Mouse (Mus musculus) lung, embryonic 15.5 days (tissue): ENCODE measurements around the gene Crxos. TPM values are rescaled to one million over a fixed set of nuclear protein-coding genes. Genes with fewer than 3 reads are reported as not detected.

Experiments
- ATAC-seq: fragments of 200-750 bp; cut with Nextera tagmentation; 2 replicates; pipeline ENCODE4 v1.8.0; 2017; ENCODE audit warnings: moderate number of reproducible peaks, borderline replicate concordance; ENCODE audit not compliant: low FRiP score, low TSS enrichment; ENCODE audit errors: extremely low read depth
- H3K27ac ChIP-seq: fragments of 300-500 bp; sonication (generic); 2 replicates; pipeline ENCODE4 v1.5.1; 2015; ENCODE audit warnings: moderate library complexity, mild to moderate bottlenecking, inconsistent platforms
- H3K27me3 ChIP-seq: fragments of 300-500 bp; sonication (generic); 2 replicates; pipeline ENCODE4 v1.6.1; 2015; ENCODE audit warnings: inconsistent platforms
- H3K36me3 ChIP-seq: fragments of 300-500 bp; sonication (generic); 2 replicates; pipeline ENCODE4 v1.6.1; 2015; ENCODE audit warnings: inconsistent platforms
- H3K4me1 ChIP-seq: fragments of 300-500 bp; sonication (generic); 2 replicates; pipeline ENCODE4 v1.6.1; 2015; ENCODE audit warnings: inconsistent platforms
- H3K4me2 ChIP-seq: fragments of 300-500 bp; sonication (generic); 2 replicates; pipeline ENCODE4 v1.6.1; 2015; ENCODE audit warnings: inconsistent platforms, mild to moderate bottlenecking, moderate library complexity
- H3K4me3 ChIP-seq: fragments of 300-500 bp; sonication (generic); 2 replicates; pipeline ENCODE4 v1.5.1; 2015; ENCODE audit warnings: mild to moderate bottlenecking, inconsistent platforms
- H3K9ac ChIP-seq: fragments of 300-500 bp; sonication (generic); 2 replicates; pipeline ENCODE4 v1.6.1; 2015; ENCODE audit warnings: inconsistent platforms
- H3K9me3 ChIP-seq: fragments of 300-500 bp; sonication (generic); 2 replicates; pipeline ENCODE4 v1.6.1; 2016; ENCODE audit warnings: inconsistent platforms
- WGBS: fragments of 180-500 bp; shearing (Covaris S2); methylation state at CpG from one replicate; pipeline ENCODE4 v1.1.7; 2015; 5-methylcytosine and 5-hydroxymethylcytosine counted together
- polyA plus RNA-seq: library from polyadenylated mRNA; unstranded; fragments of >200 nt; fragmentation: Nextera tagmentation; extraction: Ambion mirVana; gene quantifications from 2 replicates; pipeline ENCODE4 v1.2.1, GENCODE M21; 2015

The Crxos gene
- polyA plus RNA-seq, 1 experiment from 2014 or later, result not detected

DNA sequence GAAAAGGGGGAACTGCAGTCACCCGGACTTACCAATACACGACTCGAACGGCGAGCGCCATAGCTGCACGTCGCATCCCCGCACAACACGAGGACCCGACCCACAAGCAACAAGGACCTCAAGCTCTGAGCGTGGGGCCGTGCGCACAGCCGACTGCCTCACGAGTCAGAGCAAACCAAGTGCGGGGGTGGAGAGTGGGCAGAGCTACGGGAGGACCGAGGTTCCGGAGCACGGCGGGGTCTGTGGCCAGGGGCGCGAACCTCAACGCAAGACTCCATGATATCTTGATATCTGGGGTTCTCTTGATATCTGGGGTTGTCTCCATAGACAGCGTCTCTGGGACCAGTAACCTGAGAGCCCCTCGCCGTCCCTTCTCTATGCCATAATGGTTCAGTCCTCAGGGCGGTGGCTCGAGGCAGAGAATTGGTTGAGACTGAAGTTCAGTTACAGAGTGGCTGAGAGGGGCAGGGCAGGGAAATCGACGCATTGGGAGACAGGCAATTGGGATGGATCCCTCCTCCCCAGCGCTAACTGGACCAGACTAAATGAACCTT lies 39.9 kb downstream of the Crxos start, which contains the start of gene Selenow:
Gene Selenow, minus strand, starts transcription at position 183 of the 554 bp plus-strand sequence.
- under 1% methylated on average over 33 of the region's 33 CpGs for WGBS
- Histone ChIP-seq H3K36me3 (peaks cover 25% of the 10 kb centered on the region), H3K4me1 (peaks cover 20% of the 10 kb centered on the region), H3K27ac (peak within 1 kb of the TSS; percentile 58), H3K4me2 (peak within 1 kb of the TSS; percentile 79), H3K27me3 (no peaks in the 10 kb centered on the region), H3K9ac (peak within 1 kb of the TSS; percentile 71), H3K4me3 (peak within 1 kb of the TSS; percentile 68), H3K9me3 (no peaks in the 10 kb centered on the region)
- peak; percentile 96 for ATAC-seq

DNA sequence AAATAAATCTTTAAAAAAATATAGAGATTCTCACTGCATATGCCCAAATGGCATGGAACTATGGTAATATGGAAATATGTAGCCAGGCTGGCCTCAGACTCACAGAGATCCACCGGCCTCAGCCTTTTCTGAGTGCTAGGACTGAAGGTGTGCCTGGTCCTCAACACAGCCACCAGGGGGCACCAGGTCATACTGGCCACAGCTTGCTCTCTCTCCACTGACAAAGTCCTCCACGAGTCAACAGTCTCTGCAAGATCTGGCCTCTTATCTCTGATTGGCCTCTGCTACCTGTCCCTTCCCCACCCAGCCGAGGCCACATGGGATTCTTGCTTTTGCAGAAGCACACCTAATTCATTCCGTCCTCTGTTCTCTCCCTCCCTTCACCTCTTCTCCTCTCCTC lies 47.5 kb downstream of the Crxos start:
- Histone ChIP-seq H3K9me3 (no peaks in the 10 kb centered on the region), H3K4me1 (no peaks in the 10 kb centered on the region), H3K36me3 (no peaks in the 10 kb centered on the region), H3K27me3 (no peaks in the 10 kb centered on the region), H3K27ac (no peak overlapping the region), H3K4me2 (no peak overlapping the region), H3K4me3 (no peak overlapping the region), H3K9ac (no peak overlapping the region)
- WGBS, result 22% methylated on average over 4 of the region's 4 CpGs
- peak; percentile 58; the same call in 1 of the 2 replicates for ATAC-seq

DNA sequence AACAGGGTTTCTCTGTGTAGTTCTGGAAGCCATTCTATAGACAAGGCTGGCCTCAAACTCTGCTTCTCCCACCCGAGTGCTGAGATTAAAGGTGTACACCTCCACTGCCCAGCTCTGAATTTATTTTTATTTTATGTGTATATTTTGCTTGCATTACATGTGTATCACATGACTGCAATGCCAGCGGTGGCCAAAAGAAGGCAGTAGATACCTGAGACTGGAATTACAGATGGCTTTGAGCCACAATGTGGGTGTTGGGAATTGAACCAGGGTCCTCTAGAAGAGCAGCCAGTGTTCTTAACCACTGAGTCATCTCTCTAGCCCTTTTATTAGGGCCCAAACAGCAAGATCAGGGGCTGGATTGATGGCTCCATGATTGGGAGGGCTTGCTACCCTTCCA lies 48.1 kb downstream of the Crxos start:
- ATAC-seq, result no peak
- WGBS, result 50% methylated on average over 2 of the region's 2 CpGs

DNA sequence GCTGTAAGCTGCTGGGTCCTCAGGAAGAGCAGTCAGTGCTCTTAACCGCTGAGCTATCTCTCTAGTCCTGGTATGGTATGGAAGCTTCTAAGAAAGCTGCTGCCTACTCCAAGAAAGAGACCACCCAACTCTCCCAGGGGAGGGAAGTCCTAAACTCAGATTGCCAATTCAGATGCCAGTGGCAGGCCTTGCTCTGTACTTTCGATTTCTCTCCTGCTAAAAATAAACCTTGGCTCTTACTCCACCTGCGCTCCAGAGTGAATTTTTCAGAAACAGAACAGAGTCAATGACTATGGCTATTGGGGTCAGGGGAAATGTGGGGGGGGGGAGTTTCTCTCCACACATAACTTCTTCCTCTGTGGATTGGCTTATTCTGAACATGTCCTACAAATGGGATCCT lies 49.2 kb downstream of the Crxos start:
- Histone ChIP-seq H3K9ac (no peak overlapping the region), H3K27ac (no peak overlapping the region), H3K4me3 (no peak overlapping the region), H3K9me3 (no peaks in the 10 kb centered on the region), H3K4me1 (no peaks in the 10 kb centered on the region), H3K4me2 (no peak overlapping the region), H3K36me3 (peaks cover 6% of the 10 kb centered on the region; the same call in 1 of the 2 replicates), H3K27me3 (no peaks in the 10 kb centered on the region)
- no peak for ATAC-seq
- 71% methylated on average over 3 of the region's 3 CpGs for WGBS

More for the DNA sequence above, 48.1 kb downstream of the Crxos start:
- H3K9me3 ChIP-seq, result no peaks in the 10 kb centered on the region
- no peak overlapping the region for H3K4me2 ChIP-seq
- no peak overlapping the region for H3K27ac ChIP-seq
- H3K36me3 ChIP-seq, result no peaks in the 10 kb centered on the region
- H3K4me1 ChIP-seq, result no peaks in the 10 kb centered on the region
- H3K4me3 ChIP-seq, result no peak overlapping the region
- H3K27me3 ChIP-seq, result no peaks in the 10 kb centered on the region
- H3K9ac ChIP-seq, result no peak overlapping the region

DNA sequence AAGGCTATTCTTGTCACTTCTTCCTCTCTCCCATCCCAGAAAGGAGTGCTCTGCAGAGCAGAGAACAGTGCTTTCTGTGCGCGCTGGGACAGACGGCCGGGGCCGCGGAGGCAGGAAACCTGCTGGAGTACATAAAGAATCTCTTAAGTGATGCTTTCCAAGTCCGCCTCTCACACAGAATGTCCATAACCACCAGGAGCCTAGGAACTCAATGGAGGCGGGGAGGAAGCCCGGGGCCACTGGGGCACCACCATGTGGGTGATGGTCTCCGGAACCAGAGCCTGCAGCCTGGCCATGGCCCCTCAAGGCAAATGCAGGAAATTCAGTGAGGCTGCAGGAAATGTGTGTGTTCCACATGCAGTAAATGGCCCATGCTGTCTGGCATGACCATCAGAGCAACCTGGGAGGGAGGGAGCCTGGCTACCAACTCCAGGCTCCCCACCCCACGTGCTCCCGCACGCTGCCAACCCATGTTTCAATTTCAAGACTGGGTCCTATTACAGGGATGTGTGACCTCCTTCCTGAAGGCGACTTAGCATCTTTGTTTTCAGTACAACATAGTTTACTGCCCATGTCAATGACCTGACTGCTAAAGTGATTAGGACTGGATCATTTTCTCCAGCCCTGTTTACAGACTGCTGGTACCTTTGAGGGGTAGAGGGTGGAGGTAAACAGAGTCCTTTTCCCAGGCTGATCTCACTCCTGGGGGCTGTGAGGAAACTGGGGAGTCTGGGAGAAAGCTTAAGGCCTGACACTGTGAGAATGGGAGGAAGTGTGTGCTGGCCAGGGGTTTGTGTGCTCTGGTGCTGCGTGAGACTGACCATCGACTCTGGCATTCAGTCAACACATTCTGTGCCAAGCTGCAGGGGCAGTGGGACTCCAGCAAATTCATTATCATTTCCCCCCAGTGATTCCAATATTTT lies 51.3 kb downstream of the Crxos start:
- Histone ChIP-seq H3K36me3 (peaks cover 27% of the 10 kb centered on the region), H3K27ac (peak overlapping the region; percentile 81), H3K9me3 (no peaks in the 10 kb centered on the region), H3K4me2 (no peak overlapping the region; the same call in 1 of the 2 replicates), H3K4me1 (no peaks in the 10 kb centered on the region), H3K9ac (no peak overlapping the region), H3K27me3 (no peaks in the 10 kb centered on the region), H3K4me3 (no peak overlapping the region)
- 0 out of 2 replicates have a peak, but pooled peaks have one; percentile 51 for ATAC-seq
- 37% methylated on average over 16 of the region's 16 CpGs for WGBS

DNA sequence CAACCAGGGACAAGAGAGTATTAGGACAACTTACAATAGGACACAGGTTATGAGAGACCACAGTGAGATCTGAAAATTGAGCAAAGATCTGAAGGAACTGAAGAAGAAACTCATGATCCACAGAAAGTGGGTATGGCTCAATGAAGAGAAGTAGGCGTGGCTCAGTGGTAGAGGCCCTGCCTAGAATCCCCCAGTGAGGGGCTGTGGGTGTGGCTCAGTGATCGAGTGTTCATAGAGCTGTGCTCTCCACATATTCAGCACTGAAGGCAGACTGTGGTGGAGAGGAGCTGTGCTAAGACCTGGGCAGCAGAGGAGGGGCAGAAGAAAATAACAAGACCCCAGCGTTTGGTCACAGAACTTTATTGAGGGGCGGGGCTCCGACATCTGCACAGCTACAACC lies 55.1 kb downstream of the Crxos start:
- H3K4me3 ChIP-seq, result no peak overlapping the region
- H3K9me3 ChIP-seq, result no peaks in the 10 kb centered on the region
- no peak overlapping the region for H3K9ac ChIP-seq
- H3K27ac ChIP-seq, result no peak overlapping the region
- ATAC-seq, result no peak
- H3K36me3 ChIP-seq, result peaks cover 65% of the 10 kb centered on the region
- no peak overlapping the region for H3K4me2 ChIP-seq
- WGBS, result 77% methylated on average over 5 of the region's 5 CpGs
- no peaks in the 10 kb centered on the region for H3K4me1 ChIP-seq
- H3K27me3 ChIP-seq, result no peaks in the 10 kb centered on the region

DNA sequence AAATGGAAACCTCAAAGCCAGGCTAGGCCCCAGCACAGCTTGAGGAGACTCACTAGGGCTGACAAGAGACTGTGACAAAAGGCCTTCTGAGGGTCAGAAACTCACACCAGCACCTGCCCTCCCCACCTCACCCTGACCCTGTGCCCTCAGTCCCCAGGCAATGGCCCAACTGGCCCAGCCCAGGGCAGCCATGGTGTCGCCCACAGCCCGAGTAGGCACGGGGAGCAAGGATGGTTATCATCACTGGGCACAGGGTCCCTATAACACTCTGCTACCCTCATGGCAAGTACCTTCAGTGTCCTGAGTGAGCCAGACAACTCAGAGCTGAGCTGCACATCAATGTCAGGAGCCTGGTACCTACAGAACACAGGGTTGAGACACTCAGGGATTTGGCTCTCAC lies 56.2 kb downstream of the Crxos start:
- Histone ChIP-seq H3K36me3 (peaks cover 76% of the 10 kb centered on the region), H3K27me3 (no peaks in the 10 kb centered on the region), H3K4me1 (no peaks in the 10 kb centered on the region), H3K4me2 (no peak overlapping the region), H3K9me3 (no peaks in the 10 kb centered on the region), H3K4me3 (no peak overlapping the region), H3K27ac (no peak overlapping the region), H3K9ac (no peak overlapping the region)
- WGBS, result 93% methylated on average over 3 of the region's 3 CpGs
- no peak for ATAC-seq

DNA sequence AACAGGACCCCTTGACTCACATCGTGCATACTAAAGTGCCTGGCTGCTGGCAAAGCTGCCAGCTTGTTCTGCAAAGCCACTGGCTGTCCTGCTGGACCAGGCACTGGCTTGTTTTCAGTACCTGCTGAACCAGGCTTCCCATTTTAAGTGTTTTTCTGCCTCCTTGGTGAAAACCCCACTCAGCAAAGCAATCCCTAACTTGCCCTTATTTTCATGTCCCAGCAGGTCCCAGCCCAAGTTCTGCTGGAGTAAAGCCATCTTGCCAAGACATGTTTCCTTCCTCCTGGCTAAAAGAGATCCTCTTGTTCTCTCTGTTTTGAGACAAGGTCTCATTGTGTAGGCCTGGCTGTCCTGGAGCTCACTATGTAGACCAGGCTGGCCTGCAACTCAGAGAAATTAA lies 61.9 kb downstream of the Crxos start:
- H3K27me3 ChIP-seq, result no peaks in the 10 kb centered on the region
- H3K9me3 ChIP-seq, result no peaks in the 10 kb centered on the region
- no peak for ATAC-seq
- H3K4me2 ChIP-seq, result peak overlapping the region; percentile 59
- peaks cover 33% of the 10 kb centered on the region for H3K4me1 ChIP-seq
- no peak overlapping the region for H3K27ac ChIP-seq
- peaks cover 54% of the 10 kb centered on the region for H3K36me3 ChIP-seq
- H3K9ac ChIP-seq, result no peak overlapping the region
- 95% methylated on average over 1 of the region's 1 CpGs for WGBS
- H3K4me3 ChIP-seq, result peak overlapping the region; percentile 92; the same call in 1 of the 2 replicates

DNA sequence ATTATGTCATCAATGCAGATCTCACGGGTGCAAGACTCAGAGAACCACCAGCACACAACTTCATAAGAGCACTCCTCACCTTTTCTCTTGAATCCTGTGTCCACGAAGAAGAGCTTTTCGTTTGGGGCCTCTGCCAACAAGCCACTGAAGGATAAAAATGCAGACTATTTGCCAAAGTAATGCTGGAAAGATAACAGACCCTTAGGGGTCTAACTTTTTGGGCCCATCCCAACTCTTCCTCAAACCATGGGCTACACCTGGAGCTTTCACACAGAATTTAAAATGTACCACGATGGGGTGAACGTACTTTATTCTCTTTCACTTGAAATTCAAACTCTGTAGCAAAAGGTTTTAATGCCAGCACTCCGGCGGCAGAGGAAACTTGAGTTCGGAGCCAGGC lies 62.8 kb downstream of the Crxos start:
- WGBS, result 4% methylated on average over 8 of the region's 8 CpGs
- H3K9me3 ChIP-seq, result no peaks in the 10 kb centered on the region
- H3K4me3 ChIP-seq, result peak overlapping the region; percentile 92
- peak overlapping the region; percentile 98; the same call in 1 of the 2 replicates for H3K27ac ChIP-seq
- peaks cover 34% of the 10 kb centered on the region for H3K4me1 ChIP-seq
- H3K27me3 ChIP-seq, result no peaks in the 10 kb centered on the region
- H3K9ac ChIP-seq, result peak overlapping the region; percentile 85
- no peak for ATAC-seq
- peaks cover 49% of the 10 kb centered on the region for H3K36me3 ChIP-seq
- peak overlapping the region; percentile 59 for H3K4me2 ChIP-seq

DNA sequence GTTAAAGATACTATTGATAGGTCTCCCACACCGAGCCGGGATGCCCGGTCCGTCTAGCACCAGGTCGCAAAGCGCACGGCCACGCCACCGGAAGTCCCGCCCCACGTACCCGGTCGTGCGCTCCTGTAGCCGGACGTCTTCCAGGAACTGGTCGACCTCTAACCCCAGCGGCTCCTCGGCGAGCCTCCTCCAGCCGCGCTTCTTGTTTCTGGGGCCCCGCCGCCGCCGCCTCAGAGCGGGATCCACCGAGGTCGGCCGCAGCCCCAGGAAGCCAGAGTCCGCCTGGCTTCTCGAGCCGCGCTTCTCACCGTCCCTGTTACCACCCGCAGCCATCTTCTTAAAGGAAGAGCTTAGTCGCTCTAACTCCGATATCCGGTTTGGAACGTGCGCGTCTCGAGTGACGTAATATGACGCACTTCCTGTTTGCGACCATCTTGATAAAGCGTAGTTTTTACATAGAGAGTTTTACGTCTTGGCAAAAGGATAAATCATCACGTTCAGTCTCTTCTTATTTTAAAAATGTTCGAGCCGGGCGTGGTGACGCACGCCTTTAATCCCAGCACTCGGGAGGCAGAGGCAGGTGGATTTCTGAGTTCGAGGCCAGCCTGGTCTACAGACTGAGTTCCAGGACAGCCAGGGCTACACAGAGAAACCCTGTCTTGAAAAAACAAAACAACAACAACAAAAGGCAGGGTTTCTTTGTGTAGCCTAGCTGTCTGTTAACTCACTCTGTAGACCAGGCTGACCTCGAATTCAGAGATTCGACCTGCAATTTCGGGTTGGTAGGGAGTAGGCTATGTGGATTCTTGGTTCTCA lies 63.5 kb downstream of the Crxos start, which contains the start of gene Nop53:
Gene Nop53, minus strand, starts transcription at position 354 of the 816 bp plus-strand sequence.
- peak; percentile 90 for ATAC-seq
- Histone ChIP-seq H3K4me2 (peak within 1 kb of the TSS; percentile 59), H3K9me3 (no peaks in the 10 kb centered on the region), H3K9ac (peak within 1 kb of the TSS; percentile 85), H3K36me3 (peaks cover 48% of the 10 kb centered on the region), H3K27me3 (no peaks in the 10 kb centered on the region), H3K4me1 (peaks cover 34% of the 10 kb centered on the region), H3K27ac (peak within 1 kb of the TSS; percentile 98), H3K4me3 (peak within 1 kb of the TSS; percentile 92)
- 1% methylated on average over 59 of the region's 59 CpGs for WGBS

DNA sequence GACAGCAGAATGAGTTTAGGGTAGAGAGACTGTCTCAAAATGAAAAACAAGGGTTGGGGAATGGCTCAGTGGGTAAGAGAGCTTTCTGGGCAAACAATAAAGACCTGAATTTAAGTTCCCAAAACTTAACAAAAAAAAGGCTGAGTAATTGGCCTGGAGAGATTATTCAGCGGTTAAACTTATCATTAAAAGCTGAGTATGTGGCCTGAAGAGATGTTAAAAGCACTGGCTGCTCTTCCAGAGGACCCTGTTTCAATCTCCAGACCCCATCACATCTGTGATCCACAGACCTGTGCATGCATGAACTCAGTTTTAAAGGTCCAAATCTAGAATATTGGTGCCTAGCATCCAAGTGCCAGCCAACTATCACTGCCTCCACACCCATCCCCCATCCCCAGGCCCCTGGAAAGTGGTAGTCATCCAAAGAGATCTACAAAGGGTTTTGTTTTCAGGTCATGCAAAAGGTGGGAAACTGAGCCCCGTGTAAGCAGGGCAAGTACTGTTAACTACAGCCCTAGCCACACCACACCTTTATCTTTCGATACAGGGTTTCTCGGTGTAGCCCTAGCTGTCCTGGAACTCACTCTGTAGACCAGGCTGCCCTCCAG lies 65.3 kb downstream of the Crxos start:
- Histone ChIP-seq H3K36me3 (peaks cover 47% of the 10 kb centered on the region), H3K4me2 (peak overlapping the region; percentile 53), H3K9ac (no peak overlapping the region), H3K9me3 (no peaks in the 10 kb centered on the region), H3K27me3 (no peaks in the 10 kb centered on the region), H3K4me1 (peaks cover 34% of the 10 kb centered on the region), H3K4me3 (no peak overlapping the region), H3K27ac (peak overlapping the region; percentile 69; the same call in 1 of the 2 replicates)
- 0 out of 2 replicates have a peak, but pooled peaks have one; percentile 2 for ATAC-seq
- WGBS, result 42% methylated on average over 4 of the region's 4 CpGs
